Mouse (Mus musculus) kidney, postnatal 0 days (tissue): ENCODE measurements around the gene Psmb1. TPM values are rescaled to one million over a fixed set of nuclear protein-coding genes. Genes with fewer than 3 reads are reported as not detected.

Experiments used
- ATAC-seq: fragments of 200-750 bp; cut with Nextera tagmentation; replicated peaks from 2 replicates; pipeline ENCODE4 v1.8.0; 2017; ENCODE audit warnings: low read depth, moderate number of reproducible peaks, moderate TSS enrichment, moderate library complexity; ENCODE audit not compliant: low FRiP score
- DNase-seq: peaks from one replicate; pipeline ENCODE4 v3.0.0-alpha.2; 2016; ENCODE audit warnings: low spot score
- H3K27ac ChIP-seq: fragments of 300-500 bp; sonication (generic); 2 replicates; pipeline ENCODE4 v1.5.1; 2014; ENCODE audit warnings: mild to moderate bottlenecking
- H3K27me3 ChIP-seq: fragments of 300-500 bp; sonication (generic); 2 replicates; pipeline ENCODE4 v1.6.1; 2014; ENCODE audit warnings: low read length, mixed read lengths; ENCODE audit not compliant: insufficient read depth
- H3K36me3 ChIP-seq: fragments of 300-500 bp; sonication (generic); 2 replicates; pipeline ENCODE4 v1.6.1; 2014; ENCODE audit warnings: low read length, mixed read lengths; ENCODE audit not compliant: insufficient read depth
- H3K4me1 ChIP-seq: fragments of 300-500 bp; sonication (generic); replicated peaks from 2 replicates; pipeline ENCODE4 v1.6.1; 2014; ENCODE audit warnings: antibody characterized with exemption, low read length, mixed read lengths; ENCODE audit not compliant: insufficient read depth
- H3K4me2 ChIP-seq: fragments of 300-500 bp; sonication (generic); 2 replicates; pipeline ENCODE4 v1.6.1; 2014; ENCODE audit warnings: mild to moderate bottlenecking, low read length, moderate library complexity, mixed read lengths
- H3K4me3 ChIP-seq: fragments of 300-500 bp; sonication (generic); replicated peaks from 2 replicates; pipeline ENCODE4 v1.5.1; 2014; ENCODE audit warnings: low read depth, low read length
- H3K9ac ChIP-seq: fragments of 300-500 bp; sonication (generic); 2 replicates; pipeline ENCODE4 v1.6.1; 2014; ENCODE audit warnings: low read depth, low read length
- H3K9me3 ChIP-seq: fragments of 300-500 bp; sonication (generic); replicated peaks from 2 replicates; pipeline ENCODE4 v1.6.1; 2016; ENCODE audit warnings: low read length, inconsistent platforms, mixed read lengths
- CTCF ChIP-seq: IDR thresholded peaks from 2 replicates; pipeline ENCODE4 v1.5.1; 2016; ENCODE audit warnings: antibody characterized with exemption, low read depth, mild to moderate bottlenecking, moderate library complexity
- WGBS: fragments of 180-500 bp; shearing (Covaris S2); extraction: QIAGEN DNeasy Blood & Tissue Kit; methylation state at CpG from one replicate; pipeline ENCODE4 v1.1.7; 2014; 5-methylcytosine and 5-hydroxymethylcytosine counted together
- polyA plus RNA-seq: library from polyadenylated mRNA; unstranded; fragments of >200 nt; fragmentation: Nextera tagmentation; extraction: Ambion mirVana; gene quantifications from 2 replicates; pipeline ENCODE4 v1.2.1, GENCODE M21; 2015

Gene Psmb1
- polyA plus RNA-seq, 1 experiment from 2014 or later: 318 TPM

GRCm38 (mm10) chr17:15434748-15435147 lies 64.8 kb downstream of the Psmb1 start:
- no peak overlapping the region for H3K4me3 ChIP-seq
- DNase-seq: no peak
- no peaks in the 10 kb centered on the region for H3K4me1 ChIP-seq
- no peak overlapping the region for H3K4me2 ChIP-seq
- WGBS: 76% methylated on average over 3 of the region's 3 CpGs
- no peak overlapping the region for H3K27ac ChIP-seq
- H3K36me3 ChIP-seq: peaks cover 17% of the 10 kb centered on the region
- no peak overlapping the region for H3K9ac ChIP-seq
- no peaks in the 10 kb centered on the region for H3K27me3 ChIP-seq
- ATAC-seq: no peak
- no peak for TF ChIP-seq CTCF
- no peaks in the 10 kb centered on the region for H3K9me3 ChIP-seq

DNA sequence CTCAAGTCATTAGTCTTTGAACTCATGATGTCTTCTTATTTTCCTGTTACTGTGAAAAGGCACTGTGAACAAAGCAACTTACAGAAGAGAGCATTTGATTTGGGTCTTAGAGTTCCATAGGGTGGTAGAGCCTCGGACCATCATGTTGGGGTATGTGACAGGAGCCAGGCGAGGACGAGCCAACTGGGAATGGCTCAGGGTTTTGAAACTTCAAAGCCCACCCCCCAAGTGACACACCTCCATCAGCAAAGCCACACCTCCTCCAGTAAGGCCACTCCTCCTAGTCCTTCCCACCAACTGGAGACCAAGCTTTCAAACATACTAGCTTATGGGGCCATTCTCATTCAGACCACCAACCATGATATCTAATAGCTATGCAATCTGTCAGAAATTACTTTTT lies 67.5 kb downstream of the Psmb1 start:
- DNase-seq (no peak), ATAC-seq (no peak)
- Histone ChIP-seq H3K4me3 (no peak overlapping the region), H3K9ac (no peak overlapping the region), H3K9me3 (no peaks in the 10 kb centered on the region), H3K27me3 (no peaks in the 10 kb centered on the region), H3K36me3 (peaks cover 33% of the 10 kb centered on the region), H3K4me1 (no peaks in the 10 kb centered on the region), H3K27ac (no peak overlapping the region), H3K4me2 (no peak overlapping the region)
- TF ChIP-seq CTCF: no peak
- 85% methylated on average over 3 of the region's 3 CpGs for WGBS

DNA sequence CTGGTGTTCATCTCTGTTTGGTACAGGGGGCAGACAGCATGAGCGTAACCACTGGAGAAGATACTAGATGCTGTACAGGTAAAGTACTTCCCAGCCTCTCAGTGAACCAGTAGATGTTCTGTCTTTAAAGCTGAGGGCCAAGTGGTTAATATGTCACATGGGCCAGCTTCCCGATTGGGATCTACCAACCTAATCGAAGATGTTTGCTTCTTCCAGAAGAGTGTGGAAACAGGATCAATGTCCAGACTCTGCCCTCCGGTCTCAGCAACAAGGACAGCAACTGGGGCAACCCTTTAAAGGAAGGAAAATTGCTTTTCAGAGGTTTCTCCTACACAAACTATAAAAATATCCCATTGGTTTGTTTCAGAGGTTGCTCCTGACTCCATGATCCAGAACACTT lies 68.0 kb downstream of the Psmb1 start:
- Histone ChIP-seq H3K9me3 (no peaks in the 10 kb centered on the region), H3K4me3 (no peak overlapping the region), H3K27me3 (no peaks in the 10 kb centered on the region), H3K9ac (no peak overlapping the region), H3K4me2 (no peak overlapping the region), H3K36me3 (peaks cover 36% of the 10 kb centered on the region), H3K27ac (no peak overlapping the region), H3K4me1 (no peaks in the 10 kb centered on the region)
- no peak for TF ChIP-seq CTCF
- 90% methylated on average over 4 of the region's 4 CpGs for WGBS
- ATAC-seq (no peak), DNase-seq (no peak)

DNA sequence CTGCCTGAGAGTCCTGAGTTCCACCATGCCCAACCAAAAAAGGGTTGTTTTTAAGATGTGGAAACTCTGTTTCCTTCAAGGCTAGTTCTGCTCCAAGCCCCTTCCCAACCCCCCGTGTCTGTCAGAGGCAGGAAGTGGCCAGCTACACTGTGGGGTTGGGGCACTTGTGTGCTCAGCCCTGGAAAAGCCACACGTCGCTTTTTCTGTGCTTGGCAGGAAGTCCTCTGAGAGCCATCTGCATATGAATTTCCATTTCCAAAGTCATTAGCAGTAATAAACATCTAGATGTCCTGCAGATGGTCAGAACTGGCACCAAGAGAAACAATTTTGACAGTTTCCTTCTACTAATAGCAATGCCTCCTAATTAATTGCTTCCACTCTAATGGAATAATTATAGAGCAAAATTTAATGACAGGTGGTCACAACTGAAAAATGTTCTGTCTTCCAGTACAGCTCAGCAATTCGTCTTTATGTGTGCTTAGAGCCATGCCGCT lies 68.5 kb downstream of the Psmb1 start:
- Histone ChIP-seq H3K4me3 (no peak overlapping the region), H3K9ac (no peak overlapping the region), H3K27me3 (no peaks in the 10 kb centered on the region), H3K9me3 (no peaks in the 10 kb centered on the region), H3K27ac (no peak overlapping the region), H3K4me2 (no peak overlapping the region), H3K4me1 (no peaks in the 10 kb centered on the region), H3K36me3 (peaks cover 38% of the 10 kb centered on the region)
- 51% methylated on average over 5 of the region's 5 CpGs for WGBS
- ATAC-seq: no peak
- no peak for TF ChIP-seq CTCF
- no peak for DNase-seq

DNA sequence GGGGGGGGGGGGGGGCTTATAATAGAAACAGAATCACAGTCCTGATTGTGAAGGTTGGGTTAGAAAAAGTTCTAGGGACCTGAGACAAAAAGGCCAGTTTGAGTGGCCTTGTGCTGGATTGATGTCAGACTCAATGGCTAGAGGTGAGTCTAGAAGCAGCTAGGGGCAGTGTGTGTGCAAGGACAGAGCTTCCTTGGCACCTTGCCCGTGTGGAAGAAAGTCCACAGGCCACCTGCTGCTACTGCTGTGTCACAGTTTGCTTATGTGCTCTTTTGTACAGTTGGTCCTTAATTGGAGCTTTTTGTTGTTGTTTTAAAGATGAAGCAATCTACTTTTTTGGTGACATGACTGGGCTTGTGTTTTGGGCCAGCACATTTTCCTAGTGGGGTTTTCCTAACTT lies 69.6 kb downstream of the Psmb1 start:
- DNase-seq: peak; percentile 6
- H3K27me3 ChIP-seq: no peaks in the 10 kb centered on the region
- no peak overlapping the region for H3K4me3 ChIP-seq
- H3K9ac ChIP-seq: no peak overlapping the region
- ATAC-seq: peak; percentile 59; the same call in 1 of the 2 replicates
- H3K4me2 ChIP-seq: no peak overlapping the region
- peaks cover 47% of the 10 kb centered on the region for H3K36me3 ChIP-seq
- H3K4me1 ChIP-seq: no peaks in the 10 kb centered on the region
- H3K9me3 ChIP-seq: no peaks in the 10 kb centered on the region
- 55% methylated on average over 1 of the region's 1 CpGs for WGBS
- peak; percentile 14; the same call in 1 of the 2 replicates for TF ChIP-seq CTCF
- H3K27ac ChIP-seq: no peak overlapping the region

DNA sequence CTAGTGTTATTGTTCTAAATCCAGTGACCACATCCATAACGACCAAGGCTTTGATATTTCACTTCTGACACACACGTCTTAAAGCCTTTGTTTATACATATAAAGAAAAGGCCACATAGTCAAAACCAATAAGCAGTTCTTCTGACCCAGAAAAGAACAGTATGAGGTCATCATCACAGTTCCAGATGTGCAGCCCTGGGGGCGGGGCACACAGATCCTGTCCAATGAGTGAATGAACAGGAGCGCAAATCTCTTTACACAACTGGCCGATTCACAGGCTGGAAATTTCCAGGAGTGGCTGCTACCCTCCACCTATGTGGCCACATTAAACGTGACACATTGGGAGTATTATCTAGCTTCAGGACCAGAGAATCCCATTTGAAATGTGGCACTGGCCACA lies 70.1 kb downstream of the Psmb1 start:
- Histone ChIP-seq H3K4me1 (no peaks in the 10 kb centered on the region), H3K4me3 (no peak overlapping the region), H3K27me3 (no peaks in the 10 kb centered on the region), H3K4me2 (no peak overlapping the region), H3K36me3 (peaks cover 50% of the 10 kb centered on the region), H3K27ac (no peak overlapping the region), H3K9me3 (no peaks in the 10 kb centered on the region), H3K9ac (no peak overlapping the region)
- DNase-seq (no peak), ATAC-seq (no peak)
- TF ChIP-seq CTCF: no peak
- WGBS: 83% methylated on average over 6 of the region's 6 CpGs

DNA sequence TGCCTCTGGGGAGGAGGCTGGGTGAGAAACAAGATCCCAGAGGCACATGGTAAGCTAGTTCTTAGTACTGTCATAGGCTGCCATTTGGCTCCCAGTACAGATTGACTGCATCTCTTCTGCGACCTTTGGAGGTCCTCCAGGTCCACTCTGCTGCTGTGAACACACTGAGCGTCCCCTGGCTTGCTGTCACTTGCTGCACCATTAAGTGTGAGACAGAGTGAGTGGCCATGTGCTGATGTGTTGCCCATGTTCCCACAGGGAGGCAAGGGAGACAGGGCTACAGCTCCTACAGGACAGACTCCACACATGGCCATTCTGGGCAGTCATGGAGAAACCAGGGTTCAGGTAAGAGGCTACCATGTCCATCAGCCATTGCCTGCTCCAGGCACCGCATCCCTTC lies 73.6 kb downstream of the Psmb1 start:
- Histone ChIP-seq H3K27me3 (no peaks in the 10 kb centered on the region), H3K36me3 (peaks cover 59% of the 10 kb centered on the region), H3K4me3 (no peak overlapping the region), H3K9ac (no peak overlapping the region), H3K27ac (no peak overlapping the region), H3K4me2 (no peak overlapping the region), H3K9me3 (no peaks in the 10 kb centered on the region), H3K4me1 (no peaks in the 10 kb centered on the region)
- ATAC-seq: no peak
- no peak for TF ChIP-seq CTCF
- no peak for DNase-seq
- 57% methylated on average over 3 of the region's 3 CpGs for WGBS

Other genes with a start within 250 kb of the Psmb1 start
- 21.4 and 22.3 TPM in 2 replicates for gene Dll1, start 122.9 kb downstream of the Psmb1 start, polyA plus RNA-seq
- gene Fam120b, start 103.5 kb downstream of the Psmb1 start, polyA plus RNA-seq: 18.4 and 19.9 TPM in 2 replicates
- gene Tbp, start 137 bp upstream of the Psmb1 start, polyA plus RNA-seq: 39.7 and 41.0 TPM in 2 replicates
- 49.5 and 57.5 TPM in 2 replicates for gene Pdcd2, start 27.6 kb upstream of the Psmb1 start, polyA plus RNA-seq
- 1.8 and 1.9 TPM in 2 replicates for gene Prdm9, start 64.6 kb upstream of the Psmb1 start, polyA plus RNA-seq
- 23.4 and 24.4 TPM in 2 replicates for gene Chd1, start 205.2 kb upstream of the Psmb1 start, polyA plus RNA-seq